Mouse (Mus musculus) intestine, postnatal 0 days (tissue): ENCODE results near the gene Samd4b. TPM values are rescaled to one million over a fixed set of nuclear protein-coding genes. Genes with fewer than 3 reads are reported as not detected.

Experiments used
- ATAC-seq: fragments of 200-750 bp; cut with Nextera tagmentation; 2 replicates; pipeline ENCODE4 v1.8.0; 2017; ENCODE audit warnings: mild to moderate bottlenecking, moderate TSS enrichment, moderate library complexity
- H3K27ac ChIP-seq: fragments of 300-500 bp; sonication (generic); 2 replicates; pipeline ENCODE4 v1.5.1; 2014; ENCODE audit warnings: mild to moderate bottlenecking, low read depth, low read length, moderate library complexity
- H3K27me3 ChIP-seq: fragments of 300-500 bp; sonication (generic); replicated peaks from 2 replicates; pipeline ENCODE4 v1.6.1; 2014; ENCODE audit warnings: low read length, mixed read lengths; ENCODE audit not compliant: control insufficient read depth, insufficient read depth
- H3K36me3 ChIP-seq: fragments of 300-500 bp; sonication (generic); 2 replicates; pipeline ENCODE4 v1.6.1; 2014; ENCODE audit warnings: mild to moderate bottlenecking, moderate library complexity; ENCODE audit not compliant: control insufficient read depth, insufficient read depth
- H3K4me1 ChIP-seq: fragments of 300-500 bp; sonication (generic); replicated peaks from 2 replicates; pipeline ENCODE4 v1.6.1; 2014; ENCODE audit warnings: antibody characterized with exemption, low read length, mixed read lengths; ENCODE audit not compliant: control insufficient read depth, insufficient read depth
- H3K4me2 ChIP-seq: fragments of 300-500 bp; sonication (generic); replicated peaks from 2 replicates; pipeline ENCODE4 v1.6.1; 2014; ENCODE audit warnings: low read depth, mild to moderate bottlenecking, moderate library complexity
- H3K4me3 ChIP-seq: fragments of 300-500 bp; sonication (generic); 2 replicates; pipeline ENCODE4 v1.5.1; 2014; ENCODE audit warnings: low read depth, low read length
- H3K9ac ChIP-seq: fragments of 300-500 bp; sonication (generic); 2 replicates; pipeline ENCODE4 v1.6.1; 2014; ENCODE audit warnings: mild to moderate bottlenecking, low read depth, low read length
- H3K9me3 ChIP-seq: fragments of 300-500 bp; sonication (generic); 2 replicates; pipeline ENCODE4 v1.6.1; 2016; ENCODE audit warnings: mixed run types; ENCODE audit not compliant: control insufficient read depth
- CTCF ChIP-seq: sonication (generic); IDR thresholded peaks from 2 replicates; pipeline ENCODE4 v1.5.1; 2016; ENCODE audit warnings: low read depth, mild to moderate bottlenecking, control low read depth, antibody characterized with exemption, moderate library complexity
- WGBS: fragments of 180-500 bp; shearing (Covaris S2); extraction: QIAGEN DNeasy Blood & Tissue Kit; methylation state at CpG from one replicate; pipeline ENCODE4 v1.1.7; 2014; 5-methylcytosine and 5-hydroxymethylcytosine counted together
- polyA plus RNA-seq: library from polyadenylated mRNA; unstranded; fragments of >200 nt; fragmentation: Nextera tagmentation; extraction: Ambion mirVana; gene quantifications from 2 replicates; pipeline ENCODE4 v1.2.1, GENCODE M21; 2015

Samd4b gene
- polyA plus RNA-seq, 1 experiment from 2014 or later: 13.4 TPM

- 60% methylated on average over 13 of the region's 13 CpGs for WGBS
- no peak for ATAC-seq
- Histone ChIP-seq H3K4me3 (no peak overlapping the region), H3K27me3 (no peaks in the 10 kb centered on the region), H3K27ac (no peak overlapping the region), H3K36me3 (no peaks in the 10 kb centered on the region), H3K9ac (no peak overlapping the region), H3K9me3 (no peaks in the 10 kb centered on the region), H3K4me1 (no peaks in the 10 kb centered on the region), H3K4me2 (no peak overlapping the region)
- no peak for TF ChIP-seq CTCF
Measured at GRCm38 (mm10) chr7:28447865-28448820, 149.8 kb downstream of the Samd4b start.

GRCm38 (mm10) chr7:28447101-28447830 is 150.7 kb downstream of the Samd4b start:
- H3K4me2 ChIP-seq: no peak overlapping the region
- H3K4me1 ChIP-seq: no peaks in the 10 kb centered on the region
- H3K9ac ChIP-seq: no peak overlapping the region
- H3K4me3 ChIP-seq: no peak overlapping the region
- no peak for ATAC-seq
- H3K9me3 ChIP-seq: no peaks in the 10 kb centered on the region
- WGBS: 35% methylated on average over 12 of the region's 12 CpGs
- H3K27ac ChIP-seq: no peak overlapping the region
- no peaks in the 10 kb centered on the region for H3K36me3 ChIP-seq
- TF ChIP-seq CTCF: no peak
- no peaks in the 10 kb centered on the region for H3K27me3 ChIP-seq

DNA sequence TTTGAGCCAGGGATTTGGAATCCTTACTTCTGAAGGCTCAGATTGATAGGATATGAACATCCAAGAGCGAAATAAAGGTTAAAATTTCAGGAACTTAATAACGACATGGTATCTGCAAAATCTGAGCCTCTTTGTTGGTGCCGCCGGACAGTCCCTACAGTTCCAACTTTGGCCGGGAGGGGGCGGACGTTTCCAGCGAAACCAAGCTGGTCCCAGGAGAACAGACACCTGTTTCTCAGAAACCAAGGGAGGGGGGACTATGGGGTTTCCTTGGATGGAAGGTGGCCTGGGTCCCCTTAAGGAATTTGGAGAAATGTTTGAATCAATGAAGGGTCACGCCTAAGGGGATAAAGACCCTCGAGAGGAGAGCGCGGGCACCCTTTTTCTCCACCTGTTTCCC is 151.5 kb downstream of the Samd4b start:
- Histone ChIP-seq H3K36me3 (no peaks in the 10 kb centered on the region), H3K4me3 (no peak overlapping the region), H3K9me3 (no peaks in the 10 kb centered on the region), H3K27ac (no peak overlapping the region), H3K4me1 (no peaks in the 10 kb centered on the region), H3K9ac (no peak overlapping the region), H3K27me3 (no peaks in the 10 kb centered on the region), H3K4me2 (no peak overlapping the region)
- 9% methylated on average over 12 of the region's 12 CpGs for WGBS
- ATAC-seq: no peak
- TF ChIP-seq CTCF: peak; percentile 85

DNA sequence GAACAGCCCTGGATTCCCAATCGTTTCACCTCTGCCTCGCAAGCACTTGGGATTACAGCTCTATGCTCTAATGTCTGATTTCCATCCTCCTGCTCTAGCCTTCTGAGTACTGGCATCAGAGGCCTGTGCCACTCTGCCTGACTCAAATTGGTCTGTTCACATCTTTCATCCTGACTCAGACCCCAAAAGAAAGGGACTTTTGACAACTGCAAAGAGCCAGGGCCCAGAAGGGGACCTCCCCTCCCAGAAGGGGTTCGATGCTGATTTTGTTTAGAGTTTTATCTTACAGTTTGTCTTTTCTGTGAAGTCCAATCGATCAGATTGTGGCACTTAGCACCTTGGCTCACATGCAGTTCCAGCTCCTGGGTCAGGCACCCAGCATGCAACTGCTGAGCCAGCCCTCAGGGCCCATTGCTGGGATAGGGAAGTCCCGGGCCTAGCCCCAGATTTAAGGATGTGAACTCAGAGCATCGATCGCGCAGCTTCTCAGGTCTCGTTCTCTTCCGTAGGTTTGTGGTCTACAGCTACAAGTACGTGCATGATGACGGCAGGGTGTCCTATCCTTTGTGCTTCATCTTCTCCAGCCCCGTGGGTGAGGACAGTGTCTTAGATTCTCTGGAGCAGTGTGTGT is 153.5 kb downstream of the Samd4b start:
- Histone ChIP-seq H3K9ac (no peak overlapping the region), H3K4me1 (no peaks in the 10 kb centered on the region), H3K4me2 (no peak overlapping the region), H3K36me3 (no peaks in the 10 kb centered on the region), H3K4me3 (no peak overlapping the region), H3K27ac (no peak overlapping the region), H3K9me3 (no peaks in the 10 kb centered on the region), H3K27me3 (no peaks in the 10 kb centered on the region)
- 79% methylated on average over 13 of the region's 13 CpGs for WGBS
- no peak for TF ChIP-seq CTCF
- no peak for ATAC-seq

DNA sequence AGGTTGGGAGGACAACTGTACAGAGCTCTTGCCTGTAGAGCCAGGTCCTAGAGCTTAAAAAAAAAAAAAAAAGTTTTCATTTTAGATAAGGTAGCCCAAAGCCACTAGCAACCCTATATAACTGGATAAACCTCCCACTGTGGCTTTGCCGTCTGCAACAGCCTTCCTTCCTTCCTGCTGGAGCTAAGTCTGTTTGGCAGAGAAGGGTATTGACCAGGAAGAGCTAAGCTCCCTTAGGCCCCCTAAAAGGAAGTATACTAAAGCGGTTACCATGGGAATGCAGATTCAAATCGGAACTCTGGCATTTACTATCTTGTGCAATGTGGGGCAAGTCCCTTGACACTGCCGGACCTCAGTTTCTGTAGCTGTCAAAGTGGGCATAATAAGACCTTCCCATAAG is 155.3 kb downstream of the Samd4b start:
- H3K4me2 ChIP-seq: no peak overlapping the region
- WGBS: 14% methylated on average over 4 of the region's 4 CpGs
- H3K36me3 ChIP-seq: no peaks in the 10 kb centered on the region
- no peak overlapping the region for H3K9ac ChIP-seq
- H3K27me3 ChIP-seq: no peaks in the 10 kb centered on the region
- no peak for TF ChIP-seq CTCF
- no peak overlapping the region for H3K4me3 ChIP-seq
- H3K27ac ChIP-seq: no peak overlapping the region
- no peaks in the 10 kb centered on the region for H3K9me3 ChIP-seq
- H3K4me1 ChIP-seq: no peaks in the 10 kb centered on the region
- ATAC-seq: peak; percentile 35; the same call in 1 of the 2 replicates
